Mouse (Mus musculus): ENCODE measurements around the gene Calm4. TPM values are rescaled to one million over a fixed set of nuclear protein-coding genes. Genes with fewer than 3 reads are reported as not detected.

The Calm4 gene
- total RNA-seq, 2 experiments from 2014 or later: not detected

DNA sequence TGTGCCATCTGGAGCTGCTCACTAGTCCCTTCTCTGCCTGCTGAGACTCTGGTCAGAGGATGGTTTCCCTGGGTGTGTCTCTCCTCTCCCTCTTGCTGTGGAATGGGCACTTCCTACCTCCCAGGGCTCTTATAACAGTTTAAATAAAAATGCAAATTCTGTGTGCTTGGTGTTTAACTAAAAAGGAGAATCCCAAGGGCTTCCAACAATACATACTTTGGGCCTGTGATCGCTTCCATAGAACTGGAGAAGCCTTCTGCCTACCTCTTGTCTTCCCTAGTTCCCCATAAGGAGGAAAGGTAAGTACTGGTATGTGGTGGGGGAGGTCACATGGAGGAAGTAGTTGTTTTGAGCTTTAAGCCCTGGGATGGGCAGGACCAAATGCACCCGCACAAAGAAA is 17.3 kb downstream of the Calm4 start:
- intact Hi-C loops (cut with DNase I): no loop called here
- no peak for DNase-seq

DNA sequence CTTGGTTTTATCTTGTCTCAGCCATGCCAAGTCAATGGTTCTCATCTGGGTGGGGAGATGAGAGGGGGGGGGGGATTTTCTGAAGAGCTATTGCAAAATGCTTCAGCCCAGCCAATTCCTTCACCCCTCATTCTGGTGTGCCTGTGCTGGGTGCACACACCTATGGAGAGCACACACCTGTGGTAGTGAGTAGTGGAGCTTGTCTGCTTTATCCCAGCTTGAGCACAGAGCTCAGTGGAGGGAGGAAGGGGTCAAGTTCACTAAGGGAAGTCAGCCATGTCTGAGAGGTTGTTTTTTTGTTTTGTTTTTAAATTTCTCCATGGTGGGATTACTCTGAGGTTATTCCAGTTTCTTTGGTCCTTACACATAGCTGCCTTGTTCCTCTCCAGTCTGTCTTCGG is 18.7 kb downstream of the Calm4 start:
- intact Hi-C loops (cut with DNase I): no loop called here
- no peak for DNase-seq

- intact Hi-C loops (cut with DNase I): no loop called here
- no peak for DNase-seq
Measured at GRCm38 (mm10) chr13:3861251-3861650, 23.7 kb downstream of the Calm4 start.

DNA sequence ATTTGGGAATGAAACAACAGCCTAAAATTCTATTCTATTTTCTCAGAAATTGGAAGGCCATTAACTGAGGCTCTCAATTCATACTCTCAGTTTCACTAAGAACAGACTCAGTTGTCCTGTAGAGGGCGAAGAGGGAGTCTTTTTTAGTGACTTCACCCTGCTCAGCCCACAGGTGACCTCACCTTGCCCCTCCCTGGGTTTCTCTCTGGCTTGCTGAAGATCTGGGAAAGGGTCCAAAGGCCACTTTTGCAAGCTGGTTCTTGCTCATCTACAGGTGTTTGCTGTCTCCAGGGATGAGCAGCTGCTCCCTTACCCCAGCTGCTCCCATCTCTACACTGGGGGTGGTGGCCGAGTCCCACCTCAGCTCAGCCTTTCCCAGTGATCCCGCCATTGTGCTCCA is 24.8 kb downstream of the Calm4 start:
- intact Hi-C loops (cut with DNase I): no loop called here
- no peak for DNase-seq

GRCm38 (mm10) chr13:3862922-3863580 is 25.5 kb downstream of the Calm4 start:
- no peak for DNase-seq
- intact Hi-C loops (cut with DNase I): no loop called here

- peak; percentile 35 to 39 for DNase-seq
- intact Hi-C loops (cut with DNase I): no loop called here
Measured at GRCm38 (mm10) chr13:3865648-3866354, 28.2 kb downstream of the Calm4 start.

GRCm38 (mm10) chr13:3866355-3867052 is 28.9 kb downstream of the Calm4 start:
- no peak for DNase-seq

DNA sequence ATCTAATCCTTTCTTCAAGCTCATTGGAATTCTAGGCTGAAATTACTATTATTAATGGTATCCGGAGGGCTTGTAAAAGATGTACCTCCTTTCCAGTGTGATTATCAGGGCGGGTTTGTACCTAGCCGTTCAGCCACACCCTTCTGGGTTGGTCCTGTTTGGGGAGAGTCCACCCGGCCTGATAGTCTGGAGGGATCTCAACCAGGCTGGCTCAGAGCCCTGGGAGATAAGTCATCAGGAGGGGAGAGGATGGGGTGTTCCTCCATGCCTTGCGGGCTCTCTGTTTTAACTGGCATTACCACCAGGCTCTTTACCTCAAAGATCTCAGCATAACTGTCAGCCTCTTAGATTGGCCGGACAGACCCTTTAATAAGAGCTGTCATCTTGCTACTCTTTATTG is 29.6 kb downstream of the Calm4 start:
- intact Hi-C loops (cut with DNase I): no loop called here
- DNase-seq: no peak

More at GRCm38 (mm10) chr13:3866355-3867052, 28.9 kb downstream of the Calm4 start:
- intact Hi-C loops (cut with DNase I): no loop called here

DNA sequence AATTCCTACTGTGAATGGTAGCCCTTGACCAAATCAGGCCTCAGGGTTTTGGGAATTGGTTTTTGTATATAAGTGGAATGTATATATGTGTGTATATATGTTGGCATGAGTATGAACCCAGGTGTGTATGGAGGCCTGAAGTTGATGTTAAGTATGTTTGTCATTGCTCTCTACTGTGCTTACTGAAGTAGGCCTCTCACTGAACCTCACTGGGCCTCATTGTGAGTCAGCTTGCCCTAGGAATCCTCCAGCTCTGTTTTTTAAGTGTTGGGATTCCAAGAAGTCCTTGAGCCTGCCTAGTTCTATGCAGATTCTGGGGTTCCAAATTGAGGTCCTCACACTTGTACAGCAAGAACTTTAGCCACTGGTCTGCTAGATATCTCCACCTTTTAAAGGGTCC is 32.3 kb downstream of the Calm4 start:
- intact Hi-C loops (cut with DNase I): no loop called here
- no peak for DNase-seq

GRCm38 (mm10) chr13:3872832-3873231 is 35.3 kb downstream of the Calm4 start:
- DNase-seq: no peak
- intact Hi-C loops (cut with DNase I): no loop called here

- intact Hi-C loops (cut with DNase I): no loop called here
- DNase-seq: no peak
Measured at GRCm38 (mm10) chr13:3876448-3876847, 38.9 kb downstream of the Calm4 start.

GRCm38 (mm10) chr13:3877185-3877584 is 39.6 kb downstream of the Calm4 start:
- no peak for DNase-seq
- intact Hi-C loops (cut with DNase I): no loop called here

GRCm38 (mm10) chr13:3877679-3878220 is 40.2 kb downstream of the Calm4 start:
- intact Hi-C loops (cut with DNase I): no loop called here
- DNase-seq: no peak

DNA sequence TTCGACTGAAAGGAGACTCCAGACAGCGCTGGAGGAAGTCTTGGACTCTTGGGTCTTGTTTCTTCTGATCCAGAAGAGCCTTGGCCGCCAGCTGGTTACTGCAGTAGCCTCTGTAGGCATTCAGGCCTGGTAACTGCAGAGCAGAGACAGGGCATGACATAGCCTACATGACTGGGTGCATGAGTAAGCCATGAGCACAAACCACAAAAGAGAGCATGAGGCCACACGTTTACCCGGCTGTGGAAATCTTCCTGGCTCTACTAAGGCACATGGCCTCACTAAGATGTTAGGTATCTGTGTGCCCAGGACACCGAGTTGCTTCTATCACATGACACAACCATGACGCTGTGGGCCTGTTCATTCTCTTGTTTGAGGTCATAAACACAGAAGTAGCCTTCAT is 49.1 kb downstream of the Calm4 start:
- DNase-seq: no peak
- intact Hi-C loops (cut with DNase I): no loop called here

Other genes starting within 250 kb of the Calm4 start
- 10 to 100 TPM; 13.7 to 14.9 TPM for gene Fam208b, start 226.6 kb upstream of the Calm4 start, total RNA-seq (2021)
- gene Asb13, start 203.7 kb upstream of the Calm4 start, total RNA-seq (2021): 1 to 10 TPM; 8.9 to 9.0 TPM
- gene Calml3, start 33.4 kb upstream of the Calm4 start, total RNA-seq (2021): under 1 TPM; 0.26 to 0.29 TPM
- not detected for gene Calm5, start 16.4 kb downstream of the Calm4 start, total RNA-seq (2021)
- gene Net1, start 80.5 kb downstream of the Calm4 start, total RNA-seq (2021): 10 to 100 TPM; 28.2 to 29.4 TPM
- not detected for gene Tubal3, start 80.5 kb downstream of the Calm4 start, total RNA-seq (2021)
- gene Ucn3, start 107.6 kb downstream of the Calm4 start, total RNA-seq (2021): not detected
- gene Akr1c14, start 211.3 kb downstream of the Calm4 start, total RNA-seq (2021): 1 to 10 TPM; 9.0 to 9.1 TPM